8 mouse cellular contexts compared by ENCODE assay signal in the genomic region with DNA sequence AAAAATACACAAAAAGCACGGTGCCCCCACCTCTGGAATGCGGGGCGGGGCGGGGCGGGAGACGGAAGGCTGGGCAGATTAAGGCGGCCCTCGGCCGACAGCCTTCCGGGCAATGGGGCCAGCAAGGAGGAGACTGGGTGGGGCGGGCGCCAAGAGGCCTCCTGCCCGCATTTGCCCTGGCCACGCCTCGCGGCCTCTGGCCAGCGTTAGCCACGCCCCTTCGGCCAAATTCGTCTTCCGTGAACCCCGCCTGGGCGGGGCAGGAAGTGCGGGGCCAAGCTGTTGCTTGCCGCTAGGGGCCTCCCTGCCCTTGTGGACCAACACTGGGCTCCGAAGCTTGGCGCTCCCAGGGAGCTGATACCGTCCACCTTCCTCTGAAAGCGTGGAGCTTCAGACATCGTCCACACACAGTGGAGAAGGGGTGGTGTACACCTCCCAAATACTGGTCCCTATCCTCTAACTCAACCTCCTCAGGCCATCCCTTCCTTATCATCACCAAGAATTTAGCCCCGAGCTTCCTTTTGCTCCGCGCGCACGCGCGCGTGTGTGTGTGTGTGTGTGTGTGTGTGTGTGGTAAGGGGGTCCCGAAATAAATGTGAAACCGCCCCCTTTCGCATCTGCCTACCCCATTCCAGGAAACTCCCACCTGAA. TPM values are rescaled to one million over a fixed set of nuclear protein-coding genes. Genes with fewer than 3 reads are reported as not detected.
A peak's percentile ranks its signal among the peaks of the same experiment; 100 is the strongest.
DNase-seq lines count a peak whose midpoint lies in the region; ATAC-seq and TF ChIP-seq lines count a peak whose summit lies in the region.

No protein-coding gene starts in this region.

- intact Hi-C loops in heart, postnatal 10 days (cut with DNase I), result no loop called here

- H3K36me3 ChIP-seq in CH12.LX (replicated peaks in 1 of 2; ENCODE audit: control insufficient read depth in 1 of 2, insufficient read depth in 1 of 2, low read length in 1 of 2), result peaks cover 19 to 22% of the 10 kb centered on the region in 2 experiments
- H3K36me3 ChIP-seq in forebrain, embryonic 12.5 days (replicated peaks), result peaks cover 20% of the 10 kb centered on the region
- H3K36me3 ChIP-seq in liver, postnatal 0 days (replicated peaks; ENCODE audit: insufficient read depth, low read length), result peaks cover 21% of the 10 kb centered on the region
- peaks cover 9% of the 10 kb centered on the region for H3K36me3 ChIP-seq in neural tube, embryonic 14.5 days (ENCODE audit: control insufficient read depth, insufficient read depth, low read length)

- in situ Hi-C loops in CH12.LX (cut with MboI; ENCODE audit: low pct_ligation_motif_present, low pct_unique_long_range_greater_than_20kb, low sequenced_read_pairs), result loop anchor here (10.0 kb wide), 1 partner anchor 47 kb away; no protein-coding TSS in a partner anchor

- H3K27me3 ChIP-seq in CH12.LX (replicated peaks), result no peaks in the 10 kb centered on the region
- no peaks in the 10 kb centered on the region for H3K27me3 ChIP-seq in forebrain, embryonic 12.5 days
- H3K27me3 ChIP-seq in liver, postnatal 0 days (ENCODE audit: insufficient read depth, low read length), result no peaks in the 10 kb centered on the region
- no peaks in the 10 kb centered on the region for H3K27me3 ChIP-seq in neural tube, embryonic 14.5 days (ENCODE audit: control insufficient read depth, insufficient read depth, low read length)

- WGBS in forebrain, embryonic 12.5 days, result under 1% methylated on average over 41 of the region's 41 CpGs
- 1% methylated on average over 41 of the region's 41 CpGs for WGBS in large intestine, adult 2 months
- WGBS in liver, postnatal 0 days (ENCODE audit: insufficient replicate concordance), result 3% methylated on average over 41 of the region's 41 CpGs
- WGBS in neural tube, embryonic 14.5 days, result under 1% methylated on average over 41 of the region's 41 CpGs

- H3K9me3 ChIP-seq in CH12.LX (replicated peaks; ENCODE audit: low read length), result no peaks in the 10 kb centered on the region
- no peaks in the 10 kb centered on the region for H3K9me3 ChIP-seq in forebrain, embryonic 12.5 days
- no peaks in the 10 kb centered on the region for H3K9me3 ChIP-seq in liver, postnatal 0 days (ENCODE audit: low read length)
- H3K9me3 ChIP-seq in neural tube, embryonic 14.5 days (ENCODE audit: control insufficient read depth, low read length), result no peaks in the 10 kb centered on the region

- peak; percentile 96 for DNase-seq in CH12.LX (ENCODE audit: extremely low read depth)
- DNase-seq in c-Kit-positive CD71-positive TER-119-positive erythroid progenitor cells, embryonic 14.5 days (ENCODE audit: low spot score), result peak; percentile 97
- peak; percentile 100 for DNase-seq in heart, postnatal 10 days
- peak; percentile 96 for DNase-seq in large intestine, adult 2 months (ENCODE audit: low read depth, low spot score)
- peak; percentile 99 for DNase-seq in liver, postnatal 0 days
- peak; percentile 99 for DNase-seq in testis, postnatal 10 days (ENCODE audit: low spot score)

- dilution Hi-C loops in CH12.LX (cut with MboI; ENCODE audit: extremely low pct_ligation_motif_present, extremely low pct_unique_long_range_greater_than_20kb, low sequenced_read_pairs), result no loop called here

- TF ChIP-seq POLR2A in CH12.LX (IDR thresholded peaks at IDR 0.05; ENCODE audit: low read depth, low read length), result peak; percentile 87

- peak overlapping the region; percentile 74 for H3K27ac ChIP-seq in CH12.LX (ENCODE audit: insufficient read depth, low read depth)
- peak overlapping the region; percentile 57 for H3K27ac ChIP-seq in forebrain, embryonic 12.5 days
- H3K27ac ChIP-seq in liver, postnatal 0 days (ENCODE audit: low read depth), result peak overlapping the region; percentile 89
- peak overlapping the region; percentile 52 for H3K27ac ChIP-seq in neural tube, embryonic 14.5 days (ENCODE audit: low read depth, low read length)

- TF ChIP-seq EP300 in CH12.LX (IDR thresholded peaks at IDR 0.05; ENCODE audit: low read length), result no peak
- peak; percentile 84 for TF ChIP-seq EP300 in liver, postnatal 0 days (IDR thresholded peaks at IDR 0.05; ENCODE audit: low read depth)

- peak; percentile 89 for ATAC-seq in forebrain, embryonic 12.5 days (ENCODE audit: low FRiP score)
- ATAC-seq in liver, postnatal 0 days, result peak; percentile 92
- ATAC-seq in neural tube, embryonic 14.5 days (ENCODE audit: low read depth), result peak; percentile 89

- H3K79me2 ChIP-seq in CH12.LX (replicated peaks; ENCODE audit: control insufficient read depth, extremely low read depth, insufficient read depth, poor library complexity, severe bottlenecking), result peaks cover 16% of the 10 kb centered on the region

- peak overlapping the region; percentile 56 for H3K4me2 ChIP-seq in CH12.LX (ENCODE audit: insufficient read depth, low read depth, poor library complexity, severe bottlenecking)
- peak overlapping the region; percentile 77 for H3K4me2 ChIP-seq in forebrain, embryonic 12.5 days
- H3K4me2 ChIP-seq in liver, postnatal 0 days (ENCODE audit: low read depth, low read length), result peak overlapping the region; percentile 85
- peak overlapping the region; percentile 75 for H3K4me2 ChIP-seq in neural tube, embryonic 14.5 days (ENCODE audit: low read depth, low read length)

- peak overlapping the region; percentile 53 for H3K9ac ChIP-seq in CH12.LX (ENCODE audit: insufficient read depth, low read depth)
- peak overlapping the region; percentile 44 for H3K9ac ChIP-seq in forebrain, embryonic 12.5 days
- peak overlapping the region; percentile 71 for H3K9ac ChIP-seq in liver, postnatal 0 days (replicated peaks)
- H3K9ac ChIP-seq in neural tube, embryonic 14.5 days (replicated peaks; ENCODE audit: low read depth, low read length), result peak overlapping the region; percentile 46

- H3K4me3 ChIP-seq in CH12.LX (replicated peaks in 1 of 3; ENCODE audit: low read depth in 2 of 3, low read length in 2 of 3, poor library complexity in 1 of 3), result peak overlapping the region; percentile 40 to 57 (median 43)
- peak overlapping the region; percentile 45 for H3K4me3 ChIP-seq in forebrain, embryonic 12.5 days (replicated peaks)
- H3K4me3 ChIP-seq in liver, postnatal 0 days (ENCODE audit: low read depth, low read length), result peak overlapping the region; percentile 59
- peak overlapping the region; percentile 42 for H3K4me3 ChIP-seq in neural tube, embryonic 14.5 days (ENCODE audit: low read depth, low read length)

- TF ChIP-seq CTCF in CH12.LX (conservative IDR thresholded peaks at IDR 0.05 in 1 of 2, IDR thresholded peaks at IDR 0.05 in 1 of 2; ENCODE audit: low read depth in 2 of 2, low read length in 2 of 2), result peak in 1 of 2 experiments; percentile 77; a peak in 2 of 4 replicates
- TF ChIP-seq CTCF in liver, postnatal 0 days (IDR thresholded peaks at IDR 0.05; ENCODE audit: low read depth), result peak; percentile 97

- peak; percentile 64 for TF ChIP-seq RAD21 in CH12.LX (IDR thresholded peaks at IDR 0.05; ENCODE audit: low read depth, low read length)

- H3K4me1 ChIP-seq in CH12.LX (ENCODE audit: control insufficient read depth in 1 of 2, insufficient read depth in 2 of 2), result peaks cover 2 to 41% of the 10 kb centered on the region in 2 experiments; a peak in 3 of 4 replicates
- peaks cover 20% of the 10 kb centered on the region for H3K4me1 ChIP-seq in forebrain, embryonic 12.5 days
- H3K4me1 ChIP-seq in liver, postnatal 0 days (ENCODE audit: insufficient read depth), result peaks cover 39% of the 10 kb centered on the region
- 0 out of 2 replicates have a peak, but pooled peaks cover 10% of the 10 kb centered on the region for H3K4me1 ChIP-seq in neural tube, embryonic 14.5 days (ENCODE audit: control insufficient read depth, insufficient read depth, low read length)

RNA-seq across cellular contexts. Expression of gene Ctdsp1, which starts 6.1 kb away (rescaled TPM):
- total RNA-seq in CH12.LX (2012; rRNA removed) (23.4 and 26.0 TPM in 2 replicates), CH12.LX (2014; rRNA removed) (11.8 and 14.4 TPM in 2 replicates)
- polyA plus RNA-seq in CH12.LX (2012; ENCODE audit: insufficient read length, low read depth), result 57.5 and 65.8 TPM in 2 replicates
- polyA plus RNA-seq in forebrain, embryonic 12.5 days (2016; fragmentation: Nextera tagmentation; extraction: Ambion mirVana), result 33.1 and 33.3 TPM in 2 replicates
- total RNA-seq in heart, postnatal 10 days (2021), result 100 to 1,000 TPM; 117 to 122 TPM
- 114 and 132 TPM in 2 replicates for polyA plus RNA-seq in large intestine, adult 2 months (2012; rRNA removed)
- polyA plus RNA-seq in liver, postnatal 0 days (2015; fragmentation: Nextera tagmentation; extraction: Ambion mirVana), result 40.0 and 40.4 TPM in 2 replicates
- 12.5 and 19.0 TPM in 2 replicates for polyA plus RNA-seq in neural tube, embryonic 14.5 days (2014; fragmentation: Nextera tagmentation; extraction: Ambion mirVana)

RNA-seq across cellular contexts. Expression of gene Vil1, which starts 11.8 kb away (rescaled TPM):
- total RNA-seq in CH12.LX (2012; rRNA removed) (0.08 TPM in 1 of 2 replicates, not detected in the other), CH12.LX (2014; rRNA removed) (not detected in 2 replicates)
- 0.10 TPM in 1 of 2 replicates, not detected in the other for polyA plus RNA-seq in CH12.LX (2012; ENCODE audit: insufficient read length, low read depth)
- 0.29 and 0.32 TPM in 2 replicates for polyA plus RNA-seq in forebrain, embryonic 12.5 days (2016; fragmentation: Nextera tagmentation; extraction: Ambion mirVana)
- 1 to 10 TPM; 1.1 to 1.2 TPM for total RNA-seq in heart, postnatal 10 days (2021)
- 464 and 1,049 TPM in 2 replicates for polyA plus RNA-seq in large intestine, adult 2 months (2012; rRNA removed)
- polyA plus RNA-seq in liver, postnatal 0 days (2015; fragmentation: Nextera tagmentation; extraction: Ambion mirVana), result 0.13 and 0.19 TPM in 2 replicates
- polyA plus RNA-seq in neural tube, embryonic 14.5 days (2014; fragmentation: Nextera tagmentation; extraction: Ambion mirVana), result 0.17 and 0.20 TPM in 2 replicates

RNA-seq across cellular contexts. Expression of gene Slc11a1, which starts 22.4 kb away (rescaled TPM):
- 21.3 and 35.7 TPM in 2 replicates for total RNA-seq in CH12.LX (2012; rRNA removed)
- total RNA-seq in CH12.LX (2014; rRNA removed), result 14.0 and 17.0 TPM in 2 replicates
- 85.8 and 96.4 TPM in 2 replicates for polyA plus RNA-seq in CH12.LX (2012; ENCODE audit: insufficient read length, low read depth)
- polyA plus RNA-seq in forebrain, embryonic 12.5 days (2016; fragmentation: Nextera tagmentation; extraction: Ambion mirVana), result 1.3 and 1.7 TPM in 2 replicates
- total RNA-seq in heart, postnatal 10 days (2021), result 1 to 10 TPM; 1.2 to 3.7 TPM
- 16.0 and 20.0 TPM in 2 replicates for polyA plus RNA-seq in large intestine, adult 2 months (2012; rRNA removed)
- 12.8 and 15.1 TPM in 2 replicates for polyA plus RNA-seq in liver, postnatal 0 days (2015; fragmentation: Nextera tagmentation; extraction: Ambion mirVana)
- 1.7 and 2.2 TPM in 2 replicates for polyA plus RNA-seq in neural tube, embryonic 14.5 days (2014; fragmentation: Nextera tagmentation; extraction: Ambion mirVana)

RNA-seq across cellular contexts. Expression of gene Catip, which starts 35.5 kb away (rescaled TPM):
- total RNA-seq in CH12.LX (2012; rRNA removed) (0.21 and 0.30 TPM in 2 replicates), CH12.LX (2014; rRNA removed) (0.11 and 0.20 TPM in 2 replicates)
- 2.1 and 2.6 TPM in 2 replicates for polyA plus RNA-seq in CH12.LX (2012; ENCODE audit: insufficient read length, low read depth)
- polyA plus RNA-seq in forebrain, embryonic 12.5 days (2016; fragmentation: Nextera tagmentation; extraction: Ambion mirVana), result 0.60 and 1.1 TPM in 2 replicates
- under 1 TPM; 0.29 to 0.45 TPM for total RNA-seq in heart, postnatal 10 days (2021)
- 0.24 and 0.29 TPM in 2 replicates for polyA plus RNA-seq in large intestine, adult 2 months (2012; rRNA removed)
- polyA plus RNA-seq in liver, postnatal 0 days (2015; fragmentation: Nextera tagmentation; extraction: Ambion mirVana), result 0.11 TPM in 1 of 2 replicates, not detected in the other
- 0.86 and 1.1 TPM in 2 replicates for polyA plus RNA-seq in neural tube, embryonic 14.5 days (2014; fragmentation: Nextera tagmentation; extraction: Ambion mirVana)

Comparison
In these comparisons a context has a peak if more than half of its experiments do, and no peak if none do; other contexts are left out.
1. Peak in every context shown above with its lines: DNase-seq, ATAC-seq, H3K4me3 ChIP-seq and H3K27ac ChIP-seq.
2. RNA of gene Vil1, which starts 11.8 kb away (polyA plus RNA-seq): 464 to 1,049 TPM in large intestine, adult 2 months; 0.29 to 0.32 TPM in forebrain, embryonic 12.5 days, 0.17 to 0.20 TPM in neural tube, embryonic 14.5 days, 0.13 to 0.19 TPM in liver, postnatal 0 days and 0.10 TPM in CH12.LX; every median in the first group is over 100 times any median in the second.